Mouse (Mus musculus) urinary bladder, postnatal 25 days (tissue): ENCODE results near the gene Tbck.

Source experiments
- DNase-seq: peaks from one replicate; pipeline ENCODE4 v3.0.0; 2022; ENCODE audit warnings: low spot score

Tbck gene

GRCm38 (mm10) chr3:132683447-132684230 lies at the start of gene Tbck:
Gene Tbck (plus strand): TSS chr3:132684144.
- DNase-seq: peak; percentile 93

- no peak for DNase-seq
Measured at GRCm38 (mm10) chr3:132637080-132637479, 46.9 kb upstream of the Tbck start.

DNA sequence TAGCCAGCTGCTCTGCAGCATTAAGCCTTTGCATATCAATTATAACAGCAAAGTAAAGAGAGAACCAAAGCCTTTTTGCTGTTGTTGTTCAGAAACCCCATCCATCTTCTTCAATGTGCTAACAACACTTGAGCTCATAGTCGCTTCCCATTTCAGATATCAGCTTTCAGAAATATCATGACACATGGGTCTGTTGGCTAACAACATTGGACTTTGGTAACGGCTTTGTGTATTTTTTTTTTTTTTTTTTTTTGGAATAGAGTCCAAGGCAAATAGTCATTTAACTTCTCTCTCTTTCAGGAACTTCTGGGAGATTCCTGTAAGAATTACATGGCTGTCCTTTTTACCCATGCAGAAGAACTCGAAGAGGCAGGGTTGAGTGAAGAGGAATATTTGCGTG lies 39.9 kb upstream of the Tbck start:
- DNase-seq: no peak

GRCm38 (mm10) chr3:132646814-132647213 lies 37.1 kb upstream of the Tbck start:
- DNase-seq: no peak

GRCm38 (mm10) chr3:132649368-132649767 lies 34.6 kb upstream of the Tbck start:
- DNase-seq: no peak

DNA sequence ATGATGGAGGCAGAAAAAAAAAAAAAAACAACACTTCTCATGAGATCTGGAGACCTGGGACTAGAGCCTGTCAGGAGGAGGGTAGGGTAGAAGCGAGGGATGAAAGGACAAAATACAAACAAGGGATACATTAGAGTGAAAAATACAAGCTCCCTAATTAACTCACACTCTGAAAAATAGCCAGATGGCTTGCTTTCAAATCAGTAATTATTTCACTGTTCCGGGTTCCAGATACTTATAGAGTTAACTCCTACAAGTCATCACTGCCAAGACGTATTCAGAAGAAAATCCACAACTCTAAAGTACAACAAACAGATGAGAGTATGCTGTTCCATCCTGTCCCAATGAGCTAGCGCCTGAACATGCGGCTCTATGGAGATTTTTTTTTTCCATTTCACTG lies 33.8 kb upstream of the Tbck start:
- no peak for DNase-seq

DNA sequence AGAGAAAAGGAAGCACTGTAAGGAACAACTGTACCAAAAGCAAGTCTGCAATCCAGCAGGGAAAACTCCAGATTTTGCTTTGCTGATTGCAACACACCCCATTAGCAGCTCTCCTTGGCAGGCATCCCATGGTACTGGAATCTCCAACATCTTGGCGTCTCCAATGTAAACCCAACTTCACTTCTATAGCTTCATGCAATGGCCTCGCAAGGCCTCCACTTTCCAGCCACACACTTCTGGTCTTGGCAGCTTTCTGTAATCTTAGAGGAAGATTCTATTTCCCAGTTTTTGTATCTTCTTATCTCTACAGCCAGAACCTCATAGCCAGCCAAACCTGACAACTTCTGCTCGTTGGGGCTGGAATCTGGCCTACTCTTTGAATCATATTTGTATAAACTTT lies 32.2 kb upstream of the Tbck start:
- DNase-seq: no peak

DNA sequence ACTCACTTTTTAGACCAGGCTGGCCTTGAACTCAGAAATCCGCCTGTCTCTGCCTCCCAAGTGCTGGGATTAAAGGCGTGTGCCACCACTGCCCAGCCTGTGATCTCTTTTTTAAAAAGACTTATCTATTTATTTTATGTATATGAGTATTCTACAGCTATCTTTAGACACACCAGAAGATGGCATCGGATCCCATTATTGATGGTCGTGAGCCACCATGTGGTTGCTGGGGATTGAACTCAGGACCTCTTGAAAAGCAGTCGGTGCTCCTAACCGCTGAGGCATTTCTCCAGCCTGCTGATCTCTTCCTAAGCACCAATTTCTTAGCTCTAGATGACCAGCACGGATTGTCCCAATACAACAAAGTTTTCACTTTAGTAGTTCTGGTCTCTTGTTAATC lies 30.0 kb upstream of the Tbck start:
- DNase-seq: no peak

GRCm38 (mm10) chr3:132655955-132656354 lies 28.0 kb upstream of the Tbck start:
- DNase-seq: no peak

GRCm38 (mm10) chr3:132677494-132677893 lies 6.5 kb upstream of the Tbck start:
- DNase-seq: no peak

- no peak for DNase-seq
Measured at GRCm38 (mm10) chr3:132684231-132684928, 436 bp downstream of the Tbck start, which contains the start of gene Aimp1. Gene Aimp1 (minus strand): TSS chr3:132684370.

DNA sequence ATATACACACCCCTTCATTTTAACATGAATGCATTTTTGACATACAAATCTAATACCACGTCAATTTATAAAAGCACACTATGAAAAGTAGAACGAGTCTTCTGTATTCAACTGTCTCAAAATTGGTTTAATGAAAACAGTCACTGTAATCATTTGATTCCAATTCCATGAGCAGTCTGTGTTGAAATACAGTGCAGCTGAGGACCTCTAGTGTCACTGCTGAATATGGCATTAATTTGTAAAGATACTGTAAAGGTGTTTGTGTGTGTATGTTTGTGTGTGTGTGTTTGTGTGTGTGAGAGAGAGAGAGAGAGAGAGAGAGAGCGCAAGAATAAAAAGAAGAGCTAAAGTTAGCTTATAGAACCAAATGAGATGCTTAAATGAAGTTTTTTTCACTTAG lies 17.4 kb downstream of the Tbck start:
- DNase-seq: no peak

- DNase-seq: no peak
Measured at GRCm38 (mm10) chr3:132704216-132704615, 20.3 kb downstream of the Tbck start.

DNA sequence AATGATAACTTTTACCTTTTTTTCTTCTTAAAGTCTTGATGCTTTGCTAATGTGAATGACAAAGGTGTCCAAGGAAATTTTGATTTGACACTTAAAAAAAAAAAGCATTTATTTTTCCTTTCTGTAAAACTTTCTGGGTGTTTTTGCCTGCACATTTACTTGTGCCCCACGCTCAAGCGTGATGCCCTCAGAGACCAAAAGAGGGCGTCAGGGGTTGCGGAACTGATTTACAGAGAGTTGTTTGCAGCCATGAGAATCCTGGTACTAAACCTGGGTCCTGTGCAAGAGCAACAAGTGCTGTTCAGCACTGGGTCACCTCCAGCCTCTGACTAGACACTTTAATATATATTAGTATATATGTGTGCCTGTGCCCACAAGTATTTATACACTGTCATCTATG lies 23.0 kb downstream of the Tbck start:
- DNase-seq: no peak

DNA sequence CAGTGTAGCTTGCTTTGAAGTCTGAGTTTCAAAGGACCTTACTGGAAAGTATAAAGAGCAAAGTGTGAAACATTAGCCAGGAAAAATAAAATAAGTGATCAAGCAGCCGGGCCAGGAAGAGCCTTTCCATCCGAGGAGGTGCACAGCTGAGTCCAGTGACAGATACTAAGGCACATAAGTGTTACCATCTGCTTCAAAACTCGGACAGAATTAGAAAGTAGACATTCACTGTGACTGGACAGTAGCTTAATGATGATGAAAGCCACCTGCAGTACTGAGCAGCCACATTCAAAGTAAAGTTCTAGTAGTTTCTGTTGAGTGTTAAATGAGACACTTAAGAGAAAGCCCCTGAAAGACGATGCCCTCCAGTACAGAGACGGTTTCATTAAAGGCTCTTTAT lies 30.0 kb downstream of the Tbck start:
- no peak for DNase-seq

- DNase-seq: no peak
Measured at GRCm38 (mm10) chr3:132717316-132717715, 33.4 kb downstream of the Tbck start.

DNA sequence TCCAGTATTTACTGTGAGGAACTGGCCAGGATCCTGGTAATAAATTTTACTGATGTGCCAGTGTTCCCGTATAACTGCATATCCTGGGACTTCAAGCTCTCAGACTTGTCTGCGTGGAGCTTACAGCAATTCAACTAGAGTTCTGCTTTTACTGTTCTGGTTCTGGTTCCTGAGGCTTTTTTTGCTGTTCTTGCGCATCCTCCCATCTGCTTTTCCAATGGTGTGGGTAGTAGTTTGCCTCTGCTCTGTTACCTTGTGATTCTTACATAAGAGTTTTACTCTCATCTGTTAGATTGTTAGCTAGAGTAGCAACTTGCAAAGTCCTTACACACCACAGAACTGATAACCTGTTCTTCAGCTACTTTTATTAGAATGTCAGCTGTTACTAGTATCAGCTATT lies 40.4 kb downstream of the Tbck start:
- no peak for DNase-seq

GRCm38 (mm10) chr3:132744287-132745146 lies 60.6 kb downstream of the Tbck start:
- no peak for DNase-seq

DNA sequence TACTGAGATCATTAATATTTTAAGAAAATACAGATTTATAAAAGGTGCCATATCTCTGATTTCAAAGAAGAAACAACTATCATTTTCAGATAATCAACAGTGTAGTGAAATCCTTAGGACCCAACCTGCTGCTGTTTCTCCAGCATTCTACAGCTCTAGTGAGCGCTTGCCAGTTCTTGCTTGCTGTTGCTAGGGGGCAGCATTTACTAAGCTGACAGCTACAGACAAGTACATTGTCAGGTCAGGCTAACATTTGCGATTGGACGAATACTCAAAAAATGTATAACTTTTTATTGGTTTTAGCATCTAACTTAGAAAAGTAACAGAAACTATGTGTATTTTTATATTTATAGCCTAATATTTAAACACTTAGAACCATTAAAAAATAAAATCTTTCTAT lies 63.1 kb downstream of the Tbck start:
- DNase-seq: peak; percentile 36

GRCm38 (mm10) chr3:132747766-132748165 lies 63.8 kb downstream of the Tbck start:
- DNase-seq: no peak

- no peak for DNase-seq
Measured at GRCm38 (mm10) chr3:132748750-132749149, 64.8 kb downstream of the Tbck start.

GRCm38 (mm10) chr3:132752772-132753171 lies 68.8 kb downstream of the Tbck start:
- DNase-seq: no peak

GRCm38 (mm10) chr3:132756274-132756673 lies 72.3 kb downstream of the Tbck start:
- DNase-seq: no peak
